Mouse (Mus musculus): Measurements from ENCODE around the gene Arhgap17.

- TF ChIP-seq CTCF (IDR thresholded peaks at IDR 0.05 in 2 of 3, conservative IDR thresholded peaks at IDR 0.05 in 1 of 3; ENCODE audit: control insufficient read depth in 1 of 3, insufficient read depth in 1 of 3, low read depth in 2 of 3, low read length in 3 of 3, poor library complexity in 1 of 3, severe bottlenecking in 1 of 3) (no peak), GATA1 (IDR thresholded peaks at IDR 0.05; ENCODE audit: low read depth, low read length) (no peak), EP300 (IDR thresholded peaks at IDR 0.05; ENCODE audit: low read depth in 1 of 2, low read length in 2 of 2) (no peak)
These were observed 129.7 kb downstream of the Arhgap17 start for GRCm38 (mm10) chr7:123240064-123240463.
